Mouse (Mus musculus): ENCODE measurements around the gene Rtn1.
A peak's percentile ranks its signal among the peaks of the same experiment; 100 is the strongest.

Rtn1 gene

GRCm38 (mm10) chr12:72279129-72279875 lies 129.6 kb downstream of the Rtn1 start:
- no peak for DNase-seq (ENCODE audit: low read depth, low spot score)

GRCm38 (mm10) chr12:72273721-72274414 lies 135.0 kb downstream of the Rtn1 start:
- no peak for DNase-seq (ENCODE audit: low read depth, low spot score)

DNA sequence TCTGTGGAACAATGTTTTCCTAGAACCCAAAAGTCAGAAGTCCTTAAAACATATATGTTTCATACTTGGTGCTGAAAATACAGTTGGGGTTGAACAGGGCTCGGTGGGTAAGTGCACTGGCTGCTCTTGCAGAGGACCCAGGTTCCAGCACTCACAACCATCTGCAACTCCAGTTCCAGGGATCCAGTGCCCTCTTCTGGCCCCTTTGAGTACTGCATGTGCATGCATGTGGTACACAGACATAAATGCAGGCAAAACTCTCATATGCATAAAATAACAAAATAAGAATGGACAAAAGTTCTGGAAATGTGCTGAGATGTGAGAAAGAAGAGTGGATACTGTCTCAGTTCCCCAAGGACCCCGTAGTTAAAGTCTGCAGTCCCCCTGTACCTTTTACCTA lies 141.2 kb downstream of the Rtn1 start:
- DNase-seq (ENCODE audit: low read depth, low spot score) = no peak

- no peak for DNase-seq (ENCODE audit: low read depth, low spot score)
Observed at GRCm38 (mm10) chr12:72265261-72266228, 143.3 kb downstream of the Rtn1 start.

DNA sequence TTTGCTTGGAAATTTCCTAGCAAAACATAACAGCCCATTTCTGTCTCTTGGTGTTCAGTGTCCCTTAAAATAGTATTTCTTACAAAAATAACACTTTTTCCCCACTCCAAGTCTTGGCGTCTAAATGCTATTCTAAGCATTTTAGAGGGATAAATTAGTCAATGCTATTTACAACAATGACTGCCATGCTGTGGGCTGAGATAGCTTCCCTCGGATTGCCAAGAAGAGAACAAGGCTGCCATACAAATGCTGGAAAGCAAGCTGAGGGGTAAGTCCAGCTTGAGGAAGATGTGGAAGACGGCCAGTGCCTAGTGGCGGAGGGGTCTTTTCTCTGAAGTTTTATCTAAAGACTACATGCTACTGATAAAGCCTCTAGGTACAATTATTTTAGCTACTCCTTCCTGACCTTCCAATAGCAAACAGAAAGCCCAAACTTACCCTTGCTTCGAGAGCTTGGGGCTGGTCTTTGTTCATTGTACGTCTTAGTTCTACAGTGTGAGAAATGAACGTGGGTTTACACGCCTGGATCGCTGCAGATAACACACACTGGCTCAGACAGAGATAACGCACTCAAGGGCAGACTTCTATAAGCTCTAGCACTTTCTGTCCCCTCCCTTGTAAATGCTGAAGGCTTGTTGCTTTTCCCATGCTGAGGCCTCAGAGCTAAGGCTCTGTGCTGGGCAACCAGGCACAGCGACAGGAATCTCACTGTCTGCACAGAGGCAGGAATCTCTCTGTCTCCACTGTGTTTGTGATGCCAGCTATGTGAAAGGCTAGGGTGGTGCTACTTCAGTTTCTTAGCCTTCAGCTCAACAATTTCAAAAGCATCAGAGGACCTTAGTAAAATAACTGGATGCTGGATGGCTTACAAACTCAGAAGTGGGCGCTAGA lies 145.4 kb downstream of the Rtn1 start:
- no peak for DNase-seq (ENCODE audit: low read depth, low spot score)

GRCm38 (mm10) chr12:72257000-72257399 lies 151.9 kb downstream of the Rtn1 start:
- DNase-seq (ENCODE audit: low read depth, low spot score) = no peak

GRCm38 (mm10) chr12:72253040-72253439 lies 155.8 kb downstream of the Rtn1 start:
- no peak for DNase-seq (ENCODE audit: low read depth, low spot score)

DNA sequence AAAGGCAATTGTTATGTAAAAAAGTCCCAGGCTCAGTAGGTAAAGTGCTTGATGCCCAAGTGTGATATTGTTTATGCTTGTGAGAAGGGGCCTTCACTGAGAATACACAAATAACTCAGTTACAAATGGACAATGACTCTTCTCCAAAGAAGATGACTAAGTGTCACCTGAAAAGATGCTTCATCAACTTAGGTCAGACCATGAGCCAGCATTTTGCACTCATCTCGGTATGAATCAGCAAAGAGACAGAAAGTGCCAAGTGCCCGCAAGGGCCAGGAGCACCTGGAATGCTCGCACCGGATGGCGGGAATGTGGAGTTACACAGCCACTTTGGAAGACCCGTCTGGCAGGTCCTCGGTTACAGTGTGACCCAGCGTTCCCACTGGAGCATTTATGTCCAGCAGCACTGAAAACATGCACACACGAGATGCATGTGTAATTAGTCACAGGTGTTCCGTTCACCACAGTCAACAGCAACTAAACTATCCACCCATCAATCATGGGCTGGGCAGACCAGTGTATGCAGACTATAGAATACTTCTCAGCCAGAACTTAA lies 156.9 kb downstream of the Rtn1 start:
- DNase-seq (ENCODE audit: low read depth, low spot score) = peak; percentile 57

- no peak for DNase-seq (ENCODE audit: low read depth, low spot score)
Observed at GRCm38 (mm10) chr12:72244951-72245350, 163.9 kb downstream of the Rtn1 start.

- peak; percentile 8 for DNase-seq (ENCODE audit: low read depth, low spot score)
Observed at GRCm38 (mm10) chr12:72242807-72243206, 166.0 kb downstream of the Rtn1 start.

GRCm38 (mm10) chr12:72240506-72240905 lies 168.3 kb downstream of the Rtn1 start:
- DNase-seq (ENCODE audit: low read depth, low spot score) = no peak

DNA sequence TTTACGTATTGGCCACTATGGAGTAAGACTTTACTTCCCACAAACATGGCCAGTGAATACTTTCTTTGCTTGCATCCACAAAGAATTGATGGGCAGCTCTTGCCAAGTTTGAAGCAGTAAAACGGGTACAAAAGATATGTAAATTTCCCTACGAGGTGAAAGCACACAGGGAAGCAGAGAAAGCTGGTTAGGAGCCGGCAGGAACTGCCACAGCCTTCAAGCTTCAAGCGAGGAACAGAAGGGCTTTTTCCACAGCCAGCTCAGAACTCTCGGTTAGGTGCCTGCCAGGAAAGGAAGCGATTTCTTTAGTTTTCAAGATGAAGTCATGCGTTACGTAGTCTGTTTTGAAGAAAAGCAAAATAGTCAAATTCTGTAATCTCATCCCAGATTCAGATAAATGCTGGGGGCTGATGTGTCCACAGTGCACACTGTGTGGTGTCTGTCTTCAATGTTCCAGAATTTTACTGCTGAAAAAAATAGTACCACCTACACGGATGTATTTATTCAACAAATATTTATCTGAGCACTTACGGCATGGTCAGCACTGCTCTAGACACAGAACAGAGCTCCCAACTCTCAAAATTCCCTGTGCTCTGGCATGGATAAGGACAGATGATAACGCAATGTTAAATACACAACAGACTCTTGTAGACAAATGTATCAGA lies 169.5 kb downstream of the Rtn1 start:
- DNase-seq (ENCODE audit: low read depth, low spot score) = no peak

GRCm38 (mm10) chr12:72237251-72237650 lies 171.6 kb downstream of the Rtn1 start:
- no peak for DNase-seq (ENCODE audit: low read depth, low spot score)

- DNase-seq (ENCODE audit: low read depth, low spot score) = peak; percentile 77
Observed at GRCm38 (mm10) chr12:72236564-72237011, 172.3 kb downstream of the Rtn1 start.

- no peak for DNase-seq (ENCODE audit: low read depth, low spot score)
Observed at GRCm38 (mm10) chr12:72235621-72236351, 173.1 kb downstream of the Rtn1 start.

GRCm38 (mm10) chr12:72234966-72235365 lies 173.9 kb downstream of the Rtn1 start:
- no peak for DNase-seq (ENCODE audit: low read depth, low spot score)

- no peak for DNase-seq (ENCODE audit: low read depth, low spot score)
Observed at GRCm38 (mm10) chr12:72234151-72234550, 174.7 kb downstream of the Rtn1 start.

- no peak for DNase-seq (ENCODE audit: low read depth, low spot score)
Observed at GRCm38 (mm10) chr12:72232826-72233790, 175.7 kb downstream of the Rtn1 start.

Data from forelimb bud, embryonic 11.5 days (tissue).